14 mouse cellular contexts compared by ENCODE assay signal in genomic region chr8:20907119-20907518, GRCm38 (mm10). TPM values are rescaled to one million over a fixed set of nuclear protein-coding genes. Genes with fewer than 3 reads are reported as not detected.
"Had no signal": no experiment of that assay in that cellular context is flagged by ENCODE, and none has a peak within 500 bp of the region (broad histone marks: within the 10 kb centered on the region; RNA-seq: fewer than 3 reads in every experiment).

No protein-coding gene starts in this region.

- ATAC-seq: liver, postnatal 0 days; lung, postnatal 0 days; midbrain, embryonic 13.5 days; midbrain, embryonic 15.5 days had no signal

- DNase-seq: liver, postnatal 0 days; lung, adult 2 months; lung, postnatal 14 days; lung, postnatal 36 days; right cerebral cortex, postnatal 14 days; thymus, adult 2 months; thymus, postnatal 25 days; thymus, postnatal 4 days had no signal

RNA-seq across cellular contexts. Expression of gene Gm15056, which starts 4.7 kb away (rescaled TPM):
- total RNA-seq: midbrain, postnatal 0 days; monocyte, adult 5-6 weeks; neutrophil, adult 5-6 weeks had no signal

RNA-seq across cellular contexts. Expression of gene Defb33, which starts 14.7 kb away (rescaled TPM):
- total RNA-seq: midbrain, postnatal 0 days; monocyte, adult 5-6 weeks; neutrophil, adult 5-6 weeks had no signal

RNA-seq across cellular contexts. Expression of gene Gm6040, which starts 14.8 kb away (rescaled TPM):
- total RNA-seq: midbrain, postnatal 0 days; monocyte, adult 5-6 weeks; neutrophil, adult 5-6 weeks had no signal

RNA-seq across cellular contexts. Expression of gene AY761185, which starts 37.4 kb away (rescaled TPM):
- total RNA-seq: midbrain, postnatal 0 days; monocyte, adult 5-6 weeks; neutrophil, adult 5-6 weeks had no signal
